Mouse (Mus musculus) spleen, adult 2 months (tissue): Measurements from ENCODE around the gene Abhd5.

ENCODE experiments used
- CTCF ChIP-seq: fragments of 200-500 bp; IDR thresholded peaks from 2 replicates; pipeline ENCODE4 v1.5.1; 2011; ENCODE audit warnings: mild to moderate bottlenecking, inconsistent platforms; ENCODE audit not compliant: insufficient read depth, insufficient read length, insufficient replicate concordance; ENCODE audit errors: extremely low read depth
- POLR2A ChIP-seq: fragments of 200-500 bp; IDR thresholded peaks from 2 replicates; pipeline ENCODE4 v1.6.1; 2011; ENCODE audit warnings: low read depth, low read length, inconsistent platforms

DNA sequence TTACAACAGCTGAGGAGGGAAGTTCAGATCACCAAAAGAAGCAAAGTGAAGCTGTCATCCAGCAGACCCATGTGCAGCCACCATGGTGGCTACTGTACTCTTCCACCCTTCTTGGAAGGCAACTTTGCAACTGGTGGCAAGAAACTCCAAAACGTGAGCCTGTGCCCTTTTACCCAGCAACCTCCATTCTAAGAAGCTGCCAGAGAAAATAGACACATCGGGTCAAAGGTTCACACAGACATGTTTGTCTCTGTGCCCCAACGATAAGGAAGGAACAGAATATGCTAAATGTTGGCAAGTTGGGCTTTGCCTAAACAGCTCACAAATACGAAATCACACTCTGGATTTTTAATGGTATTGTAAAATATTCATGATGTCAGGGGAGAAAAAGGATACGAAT lies 44.4 kb downstream of the Abhd5 start:
- TF ChIP-seq CTCF: no peak
- TF ChIP-seq POLR2A: no peak
